Mouse (Mus musculus): ENCODE data around the gene BC028528.
"Not testable (repeated sequence)": the region's sequence is repeated elsewhere in the genome, so short reads cannot be mapped to it uniquely, and the experiment has no call there.

The BC028528 gene

GRCm38 (mm10) chr3:95872048-95872447 is 19.8 kb downstream of the BC028528 start:
- no peak for DNase-seq

DNA sequence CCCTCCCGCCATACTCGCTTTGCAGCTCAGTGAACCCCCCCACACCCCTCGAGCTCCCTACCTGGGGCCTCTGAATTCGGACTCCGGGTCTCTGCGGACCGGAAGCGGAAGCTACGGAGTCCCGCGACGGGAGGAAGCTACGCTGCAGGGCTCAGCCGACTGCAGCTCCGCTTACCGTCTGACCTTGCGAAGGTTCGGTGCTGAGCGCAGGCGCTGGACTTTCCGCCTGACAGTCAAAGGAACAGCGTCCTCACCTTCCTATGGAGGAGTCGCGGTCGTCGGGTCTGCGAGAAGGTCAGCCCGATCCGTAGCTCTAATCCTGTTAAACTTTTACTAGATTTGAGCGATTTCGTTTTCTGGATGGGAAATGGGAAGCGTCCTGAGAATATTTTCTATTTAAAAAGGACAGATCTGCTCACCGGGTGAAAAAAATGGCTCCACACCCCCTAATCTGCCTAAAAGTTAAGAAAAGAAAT is 20.4 kb downstream of the BC028528 start, which contains the start of gene Mrps21:
TSS of gene Mrps21 (minus strand) at position 128 of the 476 bp plus-strand sequence.
- peak; percentile 91 to 93 for DNase-seq

- peak in 1 of 2 experiments; percentile 59 for DNase-seq
Observed at GRCm38 (mm10) chr3:95870976-95871375, 20.8 kb downstream of the BC028528 start.

DNA sequence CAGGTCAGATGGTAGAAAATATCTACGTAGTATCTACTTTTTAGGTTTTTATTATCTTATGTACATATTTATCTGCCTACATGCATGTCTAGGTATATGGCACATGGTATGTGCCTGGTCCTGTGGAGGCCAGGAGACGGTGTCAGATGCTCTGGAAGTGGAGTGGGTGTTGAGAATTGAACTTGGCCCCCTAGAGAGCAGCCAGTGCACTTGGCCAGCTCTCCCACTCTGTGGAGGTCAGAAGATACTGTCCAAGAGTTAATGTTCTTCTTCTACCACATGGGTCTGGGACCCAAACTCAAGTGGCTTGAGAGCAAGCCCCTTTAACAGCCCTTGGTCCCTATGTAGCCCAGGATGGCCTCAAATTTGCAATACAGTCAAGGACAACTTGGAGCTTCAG is 24.4 kb downstream of the BC028528 start:
- no peak for DNase-seq

GRCm38 (mm10) chr3:95866071-95866470 is 25.7 kb downstream of the BC028528 start:
- peak; percentile 70 to 73 for DNase-seq

DNA sequence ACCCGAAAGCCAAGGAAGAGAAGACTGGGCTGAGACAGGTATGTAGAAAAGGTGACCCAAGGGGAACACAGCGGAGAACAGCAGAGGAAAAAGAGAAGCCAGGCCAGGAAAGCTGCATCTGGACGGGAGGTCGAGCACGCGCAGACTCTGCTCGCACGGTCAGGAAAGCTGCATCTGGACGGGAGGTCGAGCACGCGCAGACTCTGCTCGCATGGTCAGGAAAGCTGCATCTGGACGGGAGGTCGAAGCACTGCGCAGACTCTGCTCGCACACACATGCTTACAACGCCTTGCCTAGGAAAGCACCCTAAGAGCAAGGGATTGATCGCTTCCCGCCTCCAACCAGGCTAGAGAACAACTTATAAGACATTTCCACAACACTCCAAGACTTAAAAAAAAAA is 26.2 kb downstream of the BC028528 start:
- DNase-seq, result no peak

GRCm38 (mm10) chr3:95865050-95865449 is 26.8 kb downstream of the BC028528 start:
- peak; percentile 83 to 93 for DNase-seq

- no peak for DNase-seq
Observed at GRCm38 (mm10) chr3:95863578-95863977, 28.2 kb downstream of the BC028528 start.

DNA sequence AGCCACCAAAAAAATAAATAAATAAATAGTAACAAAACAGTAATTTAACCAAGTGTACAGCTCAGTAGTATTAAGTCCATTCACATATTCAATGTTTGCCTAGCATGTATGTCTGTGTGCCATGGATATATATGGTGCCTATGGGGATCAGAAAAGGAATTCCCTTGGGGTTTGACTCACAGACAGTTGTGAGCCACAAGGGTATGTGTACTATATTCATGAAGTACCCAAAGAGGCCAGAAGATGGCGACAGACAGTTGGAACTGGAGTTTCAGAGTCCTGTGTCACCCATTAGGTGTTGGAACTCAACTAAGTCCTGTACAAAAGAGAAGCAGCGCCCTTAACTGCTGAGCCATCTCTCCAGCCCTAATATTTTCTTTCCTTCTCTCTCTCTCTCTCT is 30.0 kb downstream of the BC028528 start:
- peak; percentile 87 to 90 for DNase-seq

GRCm38 (mm10) chr3:95861216-95861615 is 30.6 kb downstream of the BC028528 start:
- DNase-seq, result no peak

DNA sequence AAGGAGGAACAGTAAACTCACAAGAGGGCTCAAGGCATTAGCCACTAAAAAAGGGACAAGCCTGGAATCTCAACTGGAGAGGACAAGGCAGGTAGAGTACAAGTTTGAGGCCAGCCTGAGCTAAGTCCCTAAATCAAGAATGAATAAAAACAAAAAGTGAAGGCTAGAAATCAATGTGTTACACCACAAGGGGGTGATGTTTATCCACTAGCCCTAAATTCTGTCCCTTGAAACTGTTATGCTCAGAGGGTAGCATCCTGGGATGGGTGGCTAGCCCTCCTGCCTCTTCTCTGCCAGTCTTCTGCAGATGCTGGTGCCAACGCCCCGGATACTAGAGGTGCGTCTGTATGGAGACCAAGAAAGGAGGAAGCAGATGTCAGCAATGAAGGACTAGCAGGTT is 31.5 kb downstream of the BC028528 start:
- DNase-seq, result no peak

DNA sequence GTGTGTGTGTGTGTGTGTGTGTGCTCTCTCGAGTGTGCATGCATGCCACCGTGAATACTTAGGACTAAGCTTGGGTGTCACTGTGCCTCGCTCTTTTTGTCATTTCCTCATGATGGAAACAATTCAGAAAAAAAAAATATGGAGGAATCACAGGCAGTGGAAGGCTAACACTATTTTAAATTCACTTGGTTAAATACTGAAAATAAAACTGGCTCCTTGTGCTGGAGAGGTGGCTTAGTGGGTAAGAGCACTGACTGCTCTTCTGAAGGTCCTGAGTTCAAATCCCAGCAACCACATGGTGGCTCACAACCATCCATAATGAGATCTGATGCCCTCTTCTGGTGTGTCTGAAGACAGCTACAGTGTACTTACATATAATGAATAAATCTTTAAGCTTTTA is 33.5 kb downstream of the BC028528 start:
- not testable (repeated sequence) for DNase-seq

GRCm38 (mm10) chr3:95857050-95857449 is 34.8 kb downstream of the BC028528 start:
- DNase-seq, result not testable (repeated sequence)

DNA sequence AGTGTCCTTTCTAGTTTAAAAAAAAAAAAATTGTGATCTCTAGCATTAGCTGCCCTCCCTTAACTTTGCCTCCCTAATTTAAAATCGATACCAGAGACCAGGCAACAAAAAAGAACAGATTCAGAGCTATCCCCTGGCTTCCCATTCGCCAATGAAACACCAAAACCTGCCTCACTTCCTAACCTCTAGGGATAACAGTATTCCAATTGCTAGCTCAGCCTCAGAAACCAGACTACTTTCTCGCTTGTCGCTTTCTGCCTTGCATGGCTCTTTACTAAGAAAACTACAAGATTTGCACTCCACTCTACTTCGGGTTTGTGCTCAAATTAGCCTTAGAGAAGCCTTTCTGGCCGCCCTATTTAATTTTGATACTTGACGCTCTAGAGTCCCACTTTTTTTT is 35.7 kb downstream of the BC028528 start:
- DNase-seq, result no peak

DNA sequence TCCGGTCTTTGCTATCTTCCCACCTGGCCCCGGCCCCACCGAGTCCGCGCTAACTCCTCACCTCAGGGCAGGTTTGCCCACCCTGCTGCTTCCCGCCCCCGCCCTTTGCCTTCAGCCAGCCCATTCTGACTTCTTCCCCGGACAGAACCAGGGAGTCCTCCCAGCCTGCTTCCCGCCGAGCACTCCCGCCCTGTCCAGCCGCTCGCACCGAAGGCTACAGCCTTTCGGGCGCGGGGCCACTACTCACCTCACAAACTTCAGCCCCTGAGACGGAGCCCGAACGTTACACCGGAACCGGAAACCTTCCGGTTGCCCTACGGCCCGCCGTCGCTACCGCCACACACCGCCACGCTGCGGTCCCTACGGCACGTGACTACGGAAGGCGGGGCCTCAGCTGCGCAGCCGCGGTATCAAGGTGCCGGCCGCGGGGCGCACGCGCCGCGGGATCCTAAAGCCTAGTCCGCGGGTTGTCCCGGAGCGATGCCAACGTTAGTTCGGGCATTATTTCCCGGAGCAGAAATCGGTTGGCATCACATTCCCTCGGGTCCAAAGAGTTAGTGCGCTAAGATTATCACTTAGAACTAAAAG is 36.2 kb downstream of the BC028528 start, which contains the start of gene Prpf3:
TSS of gene Prpf3 (minus strand) at position 384 of the 588 bp plus-strand sequence.
- DNase-seq, result peak; percentile 95 to 97

DNA sequence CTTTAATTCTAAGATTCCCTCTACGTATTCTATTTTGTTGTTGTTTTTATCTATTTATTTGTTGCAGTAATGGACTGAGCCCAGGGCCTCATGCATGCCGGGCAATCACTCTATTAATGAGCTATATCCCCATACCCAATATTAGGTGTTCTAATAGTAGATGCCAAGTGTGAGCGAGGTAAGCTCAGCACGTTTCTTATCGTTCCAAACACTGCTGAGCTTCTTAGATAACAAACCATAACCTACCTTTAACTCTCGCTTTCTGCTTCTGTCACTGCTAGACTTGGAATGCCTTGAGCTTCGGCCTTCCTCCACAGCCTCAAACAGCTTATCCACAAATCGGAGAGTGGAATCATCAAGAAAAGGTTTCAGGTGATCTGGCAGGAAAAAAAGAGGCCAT is 40.5 kb downstream of the BC028528 start:
- DNase-seq, result no peak

GRCm38 (mm10) chr3:95850611-95851010 is 41.2 kb downstream of the BC028528 start:
- DNase-seq, result no peak

DNA sequence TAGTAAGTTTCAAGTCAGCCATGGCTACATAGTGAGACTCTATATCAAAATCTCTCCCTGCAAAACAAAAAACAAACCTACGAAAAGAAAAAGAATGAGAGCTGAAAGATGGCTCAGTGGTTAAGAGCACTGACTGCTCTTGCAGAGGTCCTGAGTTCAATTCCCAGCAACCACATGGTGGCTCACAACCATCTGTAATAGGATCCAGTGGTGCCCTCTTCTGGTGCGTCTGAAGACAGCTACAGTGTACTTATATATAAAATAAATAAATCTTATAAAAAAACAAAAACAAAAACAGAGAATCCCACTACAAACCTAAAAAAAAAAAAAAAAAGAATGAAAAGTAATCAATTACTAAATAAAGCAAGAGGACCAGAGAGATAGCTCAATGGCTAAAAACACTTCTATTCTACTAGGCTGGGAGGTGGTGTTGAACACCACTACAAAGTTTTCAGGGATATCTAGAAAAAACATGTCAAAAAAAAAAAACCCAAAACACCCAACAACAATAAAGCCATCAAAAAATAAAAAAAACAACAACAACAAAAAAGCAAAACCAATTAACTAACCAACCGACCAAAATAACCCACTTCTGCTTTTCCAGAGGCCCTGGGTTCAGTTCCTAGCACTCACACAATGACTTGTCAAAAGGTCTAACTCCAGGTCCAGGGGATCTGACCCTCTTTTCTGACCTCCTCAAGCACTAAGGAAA is 49.1 kb downstream of the BC028528 start:
- DNase-seq, result no peak

- no peak for DNase-seq
Observed at GRCm38 (mm10) chr3:95839250-95839649, 52.6 kb downstream of the BC028528 start.

Measured in kidney, adult 8-10 months (tissue).